Mouse (Mus musculus): ENCODE measurements around the gene Il21r.

Gene Il21r

DNA sequence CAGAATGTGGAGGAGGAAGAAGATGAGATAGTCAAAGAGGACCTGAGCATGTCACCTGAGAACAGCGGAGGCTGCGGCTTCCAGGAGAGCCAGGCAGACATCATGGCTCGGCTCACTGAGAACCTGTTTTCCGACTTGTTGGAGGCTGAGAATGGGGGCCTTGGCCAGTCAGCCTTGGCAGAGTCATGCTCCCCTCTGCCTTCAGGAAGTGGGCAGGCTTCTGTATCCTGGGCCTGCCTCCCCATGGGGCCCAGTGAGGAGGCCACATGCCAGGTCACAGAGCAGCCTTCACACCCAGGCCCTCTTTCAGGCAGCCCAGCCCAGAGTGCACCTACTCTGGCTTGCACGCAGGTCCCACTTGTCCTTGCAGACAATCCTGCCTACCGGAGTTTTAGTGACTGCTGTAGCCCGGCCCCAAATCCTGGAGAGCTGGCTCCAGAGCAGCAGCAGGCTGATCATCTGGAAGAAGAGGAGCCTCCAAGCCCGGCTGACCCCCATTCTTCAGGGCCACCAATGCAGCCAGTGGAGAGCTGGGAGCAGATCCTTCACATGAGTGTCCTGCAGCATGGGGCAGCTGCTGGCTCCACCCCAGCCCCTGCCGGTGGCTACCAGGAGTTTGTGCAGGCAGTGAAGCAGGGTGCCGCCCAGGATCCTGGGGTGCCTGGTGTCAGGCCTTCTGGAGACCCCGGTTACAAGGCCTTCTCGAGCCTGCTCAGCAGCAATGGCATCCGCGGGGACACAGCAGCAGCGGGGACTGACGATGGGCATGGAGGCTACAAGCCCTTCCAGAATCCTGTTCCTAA is 27.3 kb upstream of the Il21r start:
- DNase-seq (ENCODE audit: low read depth, low spot score), result no peak

DNA sequence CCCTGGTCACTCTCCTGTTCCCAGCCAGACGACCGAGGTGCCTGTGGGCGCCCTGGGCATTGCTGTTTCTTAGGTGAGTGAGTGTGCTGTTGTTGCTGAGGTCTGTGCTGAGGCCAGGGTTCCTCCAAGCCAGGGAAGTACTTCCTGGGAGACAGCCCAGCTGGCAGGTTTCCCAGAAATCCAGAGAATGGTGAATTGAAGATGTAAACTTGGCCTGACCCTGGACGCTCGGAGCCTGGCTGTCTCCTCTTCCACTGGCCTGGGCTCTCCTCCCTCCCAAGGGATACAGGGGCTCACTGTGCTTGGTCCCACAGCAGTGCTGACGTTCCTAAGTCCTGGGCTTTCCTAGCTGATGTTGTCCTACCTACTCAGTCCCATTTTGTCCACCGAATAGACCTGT is 26.2 kb upstream of the Il21r start:
- DNase-seq (ENCODE audit: low read depth, low spot score), result no peak

DNA sequence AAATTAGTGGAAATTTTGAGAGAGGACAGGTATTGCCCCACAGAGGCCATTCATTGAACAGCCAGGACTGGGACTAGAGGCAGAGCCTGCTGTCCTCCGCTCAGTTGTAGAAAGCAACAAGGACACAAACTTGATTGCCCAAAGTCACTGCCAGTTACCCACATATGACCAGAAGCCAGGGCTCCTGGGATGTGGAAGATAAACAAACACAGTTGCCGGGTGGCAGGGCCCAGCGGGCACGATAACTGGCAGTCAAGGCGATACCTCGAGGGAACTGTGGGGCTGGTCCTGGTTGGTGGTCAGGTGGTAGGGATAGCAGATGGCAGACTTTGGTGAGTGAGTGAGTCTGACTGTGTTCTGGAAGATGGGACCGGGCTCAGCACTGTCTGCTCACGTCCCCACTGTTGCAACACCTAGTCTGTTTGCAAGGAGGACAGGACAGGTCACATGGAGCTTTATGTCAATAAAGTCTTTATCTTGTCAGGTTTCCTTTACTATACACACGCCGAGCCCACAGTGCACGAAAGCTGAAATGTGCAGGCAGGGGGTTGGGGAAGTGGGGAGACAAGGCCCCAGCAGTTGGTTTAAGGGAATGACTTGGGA is 25.6 kb upstream of the Il21r start:
- DNase-seq (ENCODE audit: low read depth, low spot score), result no peak

DNA sequence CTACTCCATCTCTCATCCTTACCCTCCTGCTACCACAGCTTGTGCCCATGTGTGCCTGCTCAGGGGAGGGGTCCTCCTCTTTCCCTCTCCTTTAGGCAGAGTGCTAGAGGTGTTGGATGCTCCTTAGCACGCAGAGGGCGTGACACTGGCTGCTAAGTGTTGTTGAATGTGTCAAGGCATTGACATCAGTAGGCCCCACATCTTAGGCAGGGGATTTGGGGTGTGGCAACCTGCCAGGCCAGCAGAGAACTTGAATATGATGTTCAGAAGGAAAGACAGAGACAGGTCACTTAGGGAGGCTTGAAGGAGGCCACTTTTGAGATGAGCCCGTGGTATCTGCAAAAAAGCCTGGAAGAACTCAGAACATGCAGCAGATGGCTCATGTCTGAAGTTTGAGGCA is 25.1 kb upstream of the Il21r start:
- no peak for DNase-seq (ENCODE audit: low read depth, low spot score)

DNA sequence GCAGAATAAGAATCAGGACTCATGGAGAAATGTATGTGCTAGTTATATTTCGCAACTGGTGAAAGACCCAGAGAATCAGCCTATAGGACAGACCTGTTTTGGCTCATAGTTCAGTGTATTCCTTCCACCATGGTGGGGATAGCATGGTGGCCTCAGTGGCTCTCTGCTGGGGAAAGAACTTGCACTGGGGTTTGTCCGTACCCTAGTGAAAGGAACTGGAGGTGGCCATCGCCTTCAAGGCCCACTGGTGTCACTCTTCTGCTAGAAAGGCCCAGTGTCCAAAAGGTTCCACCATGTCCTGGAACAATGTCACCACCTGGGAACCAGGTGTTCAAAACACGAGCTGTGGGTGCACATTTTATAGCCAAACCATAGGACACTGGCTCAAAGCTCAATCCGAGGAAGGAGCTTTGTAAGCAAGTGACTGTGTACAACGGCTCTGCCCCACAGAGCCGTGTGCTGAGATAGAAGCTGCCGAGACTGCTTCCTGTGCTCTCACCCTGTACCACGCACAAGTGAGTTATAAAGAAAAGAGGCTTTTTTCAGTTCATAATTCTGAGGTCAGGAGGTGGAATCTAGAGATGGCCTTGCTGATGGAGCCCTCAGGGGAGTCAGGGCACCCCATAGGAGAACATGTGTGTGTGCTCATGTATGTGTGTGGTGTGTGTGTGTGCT is 23.5 kb upstream of the Il21r start:
- DNase-seq (ENCODE audit: low read depth, low spot score), result no peak

DNA sequence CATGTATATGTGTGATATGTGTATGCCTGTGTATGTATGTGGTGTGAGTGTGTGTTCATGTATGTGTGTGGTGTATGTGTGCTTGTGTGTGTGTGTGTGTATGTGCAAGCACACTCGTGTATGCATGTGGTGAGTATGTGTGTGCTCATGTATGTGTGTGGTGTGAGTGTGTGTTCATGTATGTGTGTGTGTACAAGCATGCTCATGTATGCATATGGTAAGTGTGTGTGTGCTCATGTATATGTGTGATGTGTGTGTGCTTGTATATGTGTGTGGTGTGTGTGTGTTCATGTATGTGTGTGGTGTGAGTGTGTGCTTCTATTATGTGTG is 23.0 kb upstream of the Il21r start:
- no peak for DNase-seq (ENCODE audit: low read depth, low spot score)

DNA sequence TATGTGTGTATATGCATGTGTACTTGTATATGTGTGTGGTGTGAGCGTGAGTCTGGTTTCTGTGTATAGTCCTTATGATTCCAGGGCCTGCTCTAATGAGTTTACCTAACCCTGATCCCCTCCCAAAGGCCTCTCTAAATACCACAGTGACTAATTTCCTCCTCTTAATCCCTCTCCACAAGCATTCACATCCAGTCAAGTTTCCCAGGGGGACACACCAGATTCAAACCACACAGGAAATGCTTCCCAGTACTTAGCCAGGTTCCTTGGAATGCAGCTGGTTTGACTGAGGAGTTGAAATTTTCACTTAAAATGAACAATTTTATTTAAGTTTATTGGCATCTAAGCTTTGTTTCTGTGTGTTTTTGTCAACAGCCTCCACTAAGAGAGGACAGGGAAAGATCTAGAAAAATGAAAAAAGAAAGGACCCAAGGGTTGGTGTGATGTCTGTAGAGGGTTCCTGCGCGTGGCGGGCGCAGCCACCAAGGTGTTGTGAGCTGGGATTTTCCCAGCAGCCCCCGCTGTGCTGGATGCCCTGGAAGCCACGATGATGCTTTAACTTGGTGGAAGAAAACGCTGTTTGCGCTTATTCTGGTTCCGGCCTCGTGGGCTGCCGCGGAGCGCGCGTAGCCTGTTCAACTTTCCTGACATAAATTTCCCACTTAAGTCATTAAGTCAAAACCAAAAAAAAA is 22.5 kb upstream of the Il21r start:
- DNase-seq (ENCODE audit: low read depth, low spot score), result no peak

DNA sequence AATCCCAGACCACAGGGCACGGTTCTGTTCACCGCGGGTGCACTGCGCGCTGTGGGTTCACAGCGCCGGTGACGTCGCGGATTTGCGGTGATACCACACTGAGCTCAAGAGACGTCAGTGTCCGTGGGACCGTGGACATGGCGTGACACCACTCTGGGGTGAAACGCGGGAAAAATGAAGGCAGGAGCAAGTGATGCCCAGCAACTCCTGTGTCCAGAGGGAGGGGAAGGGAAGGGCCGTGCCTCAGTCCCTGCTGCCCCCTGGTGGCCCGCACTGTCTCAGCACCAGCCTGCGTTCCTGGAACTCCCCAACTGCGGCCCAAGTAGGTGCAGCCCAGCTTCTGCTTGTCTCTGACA is 21.9 kb upstream of the Il21r start:
- DNase-seq (ENCODE audit: low read depth, low spot score), result peak; percentile 70

DNA sequence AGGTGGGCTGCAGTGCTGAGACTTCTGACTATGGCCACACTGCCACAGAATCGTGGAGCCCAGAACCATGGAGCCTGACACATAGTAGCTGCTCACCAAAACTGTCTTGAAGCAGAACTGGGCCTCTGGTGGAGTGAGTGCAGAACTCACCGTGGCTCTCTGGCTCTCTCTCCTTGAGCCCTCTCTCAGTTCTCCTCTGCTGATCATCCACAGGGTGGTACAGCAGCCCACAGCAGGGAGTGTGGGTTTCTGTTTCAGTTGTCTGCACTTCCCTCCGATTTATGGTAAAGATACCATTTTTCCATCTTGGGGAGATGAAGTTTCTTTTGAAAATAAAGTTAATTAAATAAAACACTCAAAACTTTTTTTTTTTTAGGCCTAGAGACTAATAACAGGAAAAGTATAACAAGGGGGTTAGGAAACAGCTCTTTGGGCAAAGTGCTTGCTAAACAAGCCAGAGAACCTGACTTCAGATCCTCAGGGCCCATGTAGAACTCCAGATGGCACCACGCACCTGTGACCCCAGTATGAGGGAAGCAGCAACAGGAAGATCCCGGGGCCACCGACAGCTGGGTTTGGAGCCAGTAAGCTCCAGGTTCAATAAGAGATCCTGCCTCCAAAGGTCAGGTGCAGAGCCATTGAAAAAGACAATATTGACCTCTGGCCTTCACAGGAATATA is 19.8 kb upstream of the Il21r start:
- no peak for DNase-seq (ENCODE audit: low read depth, low spot score)

DNA sequence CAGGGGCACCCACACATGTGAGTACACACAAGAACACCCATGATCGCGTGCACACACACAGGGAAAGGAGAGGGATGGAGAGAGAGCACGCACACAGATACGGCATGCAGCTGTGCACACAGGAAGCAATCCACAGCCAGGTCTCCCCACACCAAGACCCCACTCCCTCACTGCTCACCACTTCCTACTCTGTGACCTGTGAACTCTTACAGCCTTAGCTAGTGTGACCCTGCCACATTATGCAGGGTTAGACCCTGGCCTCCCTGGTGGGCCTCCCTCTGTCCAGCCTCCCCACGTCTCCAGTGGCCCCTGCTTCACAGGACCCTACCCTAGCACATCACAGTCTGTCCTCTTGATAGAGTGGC is 19.2 kb upstream of the Il21r start:
- DNase-seq (ENCODE audit: low read depth, low spot score), result no peak

DNA sequence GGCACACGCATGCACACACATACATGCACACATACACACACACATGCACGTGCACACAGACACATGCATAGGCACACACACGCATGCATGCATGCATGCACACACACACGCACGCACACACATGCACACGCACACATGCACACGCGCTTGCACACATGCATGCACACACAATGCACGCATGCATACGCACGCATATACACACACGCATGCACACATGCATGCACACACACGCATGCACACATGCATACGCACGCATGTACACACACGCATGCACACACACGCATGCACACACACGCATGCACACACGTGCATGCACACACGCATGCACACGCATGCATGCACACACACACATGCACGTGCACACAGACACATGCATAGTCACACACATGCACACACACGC is 16.9 kb upstream of the Il21r start:
- DNase-seq (ENCODE audit: low read depth, low spot score), result no peak

DNA sequence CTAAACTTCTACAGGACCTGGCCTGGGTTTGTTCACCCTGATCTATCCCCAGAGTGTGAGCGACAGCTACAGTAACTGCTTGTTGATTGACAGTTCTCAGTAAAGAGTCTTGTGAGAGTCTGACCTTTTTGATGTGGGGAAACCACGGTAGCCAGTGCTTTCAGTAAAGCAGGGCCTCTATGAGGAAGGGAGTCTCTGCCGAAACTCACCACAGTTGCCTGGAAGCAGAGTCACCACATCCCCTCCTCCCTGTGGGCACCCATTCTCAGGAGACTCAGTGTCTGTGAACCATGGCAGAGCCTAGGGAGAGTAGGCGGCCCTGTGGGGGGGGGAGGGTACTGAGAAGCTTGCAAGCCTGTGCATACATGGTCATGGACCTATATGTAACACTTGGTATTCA is 14.5 kb upstream of the Il21r start:
- DNase-seq (ENCODE audit: low read depth, low spot score), result no peak

DNA sequence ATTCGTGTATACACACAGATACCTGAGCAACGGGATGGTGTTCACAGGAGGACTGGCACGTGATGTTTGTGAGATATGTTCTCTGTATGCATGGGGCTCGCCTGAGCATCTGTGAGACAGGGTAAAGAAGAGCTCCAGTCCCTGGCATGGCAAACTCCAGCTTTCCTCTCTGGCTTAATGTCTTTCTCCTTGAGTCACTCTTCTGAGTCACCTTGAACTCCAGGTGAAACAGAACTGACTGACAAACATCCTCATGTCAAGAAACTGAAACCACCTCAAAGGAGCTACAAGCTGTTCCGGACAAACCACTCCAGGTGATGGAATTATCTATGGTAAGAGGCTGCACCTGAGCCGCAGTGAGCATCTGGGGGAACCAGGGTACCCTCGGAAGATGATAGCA is 13.3 kb upstream of the Il21r start:
- no peak for DNase-seq (ENCODE audit: low read depth, low spot score)

DNA sequence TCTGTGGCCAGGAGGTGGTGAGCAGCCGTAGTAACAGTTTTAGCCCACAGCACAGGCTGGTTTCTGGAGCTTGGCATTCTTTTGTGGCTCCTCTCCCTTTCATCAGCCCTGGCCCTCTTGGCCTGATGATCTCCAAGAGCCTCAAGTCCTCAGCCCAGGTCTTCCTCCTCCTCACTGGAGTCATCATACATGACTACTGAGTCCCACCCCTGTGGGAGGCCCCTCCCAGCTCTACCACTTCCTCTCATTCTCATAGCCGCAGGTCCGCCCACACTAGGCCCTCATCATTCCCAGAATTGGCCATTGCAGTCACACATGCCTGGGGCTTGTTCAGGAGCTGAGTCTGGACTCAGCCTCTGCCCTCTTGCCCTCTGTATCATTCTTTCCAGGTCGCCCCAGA is 9.4 kb upstream of the Il21r start:
- DNase-seq (ENCODE audit: low read depth, low spot score), result no peak

DNA sequence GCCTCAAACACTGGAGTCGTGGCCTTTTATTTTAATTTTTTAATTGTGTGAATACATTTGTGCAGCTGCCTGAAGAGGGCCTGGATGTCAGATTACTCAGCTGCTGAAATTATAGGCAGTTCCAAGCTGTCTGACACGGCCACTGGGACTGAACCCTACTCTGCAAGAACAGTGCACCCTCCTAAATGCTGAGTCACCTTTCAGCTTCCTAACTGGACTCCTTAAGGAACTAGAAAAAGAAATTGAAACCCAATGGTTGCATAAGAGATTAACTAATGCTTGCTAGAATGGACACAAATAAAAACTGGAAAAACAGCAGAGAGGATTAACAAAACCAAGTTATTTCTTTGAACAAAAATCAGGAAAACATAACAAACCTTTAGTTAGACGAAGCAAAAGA is 6.8 kb upstream of the Il21r start:
- no peak for DNase-seq (ENCODE audit: low read depth, low spot score)

DNA sequence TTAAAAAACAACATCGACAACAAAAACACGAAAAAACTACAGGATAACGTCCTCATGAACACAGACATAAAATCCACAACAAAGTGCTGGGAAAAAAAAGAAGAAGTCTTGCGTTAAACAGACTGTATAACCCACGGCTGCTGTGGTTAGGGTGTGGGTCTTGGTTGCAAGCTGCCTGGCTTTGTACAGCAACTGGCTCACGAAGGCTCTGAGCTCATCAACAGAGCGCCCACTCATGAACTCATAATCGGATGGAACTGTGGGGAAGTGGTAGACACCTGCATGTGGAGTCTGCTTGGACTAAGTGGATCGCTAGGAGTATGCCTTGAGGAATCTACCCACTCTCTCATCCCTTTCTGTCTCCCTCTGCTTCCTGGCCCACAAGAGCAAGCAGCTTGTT is 6.1 kb upstream of the Il21r start:
- no peak for DNase-seq (ENCODE audit: low read depth, low spot score)

DNA sequence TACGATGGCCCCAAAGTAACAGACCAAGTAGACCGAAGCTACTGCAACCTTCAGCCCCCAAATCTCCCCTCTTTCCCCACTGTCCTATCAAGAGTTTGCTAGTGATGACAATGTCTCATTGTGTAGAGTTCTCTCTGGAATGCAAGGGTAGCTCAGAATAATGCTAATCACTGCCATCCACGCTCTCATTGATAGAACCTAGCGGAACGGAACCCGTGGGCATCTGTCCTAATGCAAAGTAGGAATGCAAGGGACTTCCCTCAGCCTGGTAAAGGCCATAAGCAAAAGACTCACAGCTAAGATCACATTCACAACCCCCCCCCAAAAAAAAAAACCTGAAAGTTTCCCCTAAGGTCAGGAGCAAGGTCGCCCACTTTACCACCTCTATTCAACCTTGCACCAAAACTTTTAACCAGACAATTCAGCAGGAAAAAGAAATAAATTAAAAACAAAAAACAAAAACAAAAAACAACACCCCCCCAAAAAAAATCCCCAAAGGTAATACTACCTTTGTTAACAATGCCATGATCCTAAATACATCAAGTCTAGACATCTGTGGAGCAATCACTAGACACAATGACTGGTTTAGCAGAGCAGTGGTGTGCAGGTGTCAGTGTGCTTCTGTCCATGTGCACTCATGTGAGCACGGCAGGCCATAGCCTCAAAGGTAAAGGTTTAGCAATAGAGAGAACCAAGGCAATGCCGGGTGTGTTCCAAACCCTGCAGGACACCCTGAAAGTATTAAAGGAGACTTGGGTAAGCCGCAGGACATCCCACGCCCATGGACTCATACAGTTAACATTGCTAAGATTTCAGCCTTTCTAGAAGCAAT is 5.5 kb upstream of the Il21r start:
- DNase-seq (ENCODE audit: low read depth, low spot score), result no peak

DNA sequence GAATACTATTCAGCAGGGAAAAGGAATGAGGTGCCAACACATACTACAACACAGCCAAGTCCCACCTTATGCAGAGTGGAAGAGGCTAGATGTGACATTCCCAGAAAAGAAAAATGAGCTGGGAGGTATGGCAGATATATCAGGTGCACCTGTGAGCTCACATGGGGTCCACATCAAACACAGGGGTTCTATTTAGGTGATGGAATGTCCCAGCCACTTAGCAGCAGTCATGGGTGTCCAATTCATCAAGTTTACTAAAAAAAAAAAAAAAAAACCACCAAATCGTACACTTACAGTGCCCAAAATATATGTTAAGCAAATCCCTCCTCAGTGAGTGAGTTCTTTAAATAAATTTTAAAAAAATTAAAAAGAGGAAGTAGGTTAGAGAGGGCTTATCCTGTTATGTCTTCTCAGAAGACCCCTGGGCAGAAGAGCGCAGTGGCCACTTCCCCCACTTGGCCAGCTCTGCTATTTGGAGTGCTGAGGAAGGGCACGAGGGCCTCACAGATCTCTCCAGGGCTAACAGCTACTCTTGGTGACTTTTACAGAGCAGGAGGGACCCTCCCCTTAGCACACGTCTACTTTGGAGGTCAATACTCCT is 3.8 kb upstream of the Il21r start:
- no peak for DNase-seq (ENCODE audit: low read depth, low spot score)

DNA sequence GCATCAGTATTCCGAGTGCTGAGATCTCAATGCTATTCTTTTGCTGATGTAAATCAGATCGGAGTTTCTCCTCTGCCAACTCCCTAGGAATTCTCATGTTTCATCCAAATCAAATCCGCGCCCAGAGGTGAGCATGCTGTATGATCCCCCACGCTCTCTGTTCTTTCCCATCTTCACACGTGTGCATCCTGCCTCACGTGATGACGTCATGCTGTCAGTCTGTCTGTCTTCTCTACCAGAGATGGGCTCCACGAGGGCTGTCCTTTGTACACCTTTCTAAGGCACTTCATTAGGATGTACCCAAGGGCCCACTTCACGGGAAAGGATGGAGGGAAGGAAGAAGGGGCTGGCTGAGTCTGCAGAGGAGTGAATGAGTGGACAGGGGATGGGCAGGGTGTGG is 3.1 kb upstream of the Il21r start:
- DNase-seq (ENCODE audit: low read depth, low spot score), result no peak

DNA sequence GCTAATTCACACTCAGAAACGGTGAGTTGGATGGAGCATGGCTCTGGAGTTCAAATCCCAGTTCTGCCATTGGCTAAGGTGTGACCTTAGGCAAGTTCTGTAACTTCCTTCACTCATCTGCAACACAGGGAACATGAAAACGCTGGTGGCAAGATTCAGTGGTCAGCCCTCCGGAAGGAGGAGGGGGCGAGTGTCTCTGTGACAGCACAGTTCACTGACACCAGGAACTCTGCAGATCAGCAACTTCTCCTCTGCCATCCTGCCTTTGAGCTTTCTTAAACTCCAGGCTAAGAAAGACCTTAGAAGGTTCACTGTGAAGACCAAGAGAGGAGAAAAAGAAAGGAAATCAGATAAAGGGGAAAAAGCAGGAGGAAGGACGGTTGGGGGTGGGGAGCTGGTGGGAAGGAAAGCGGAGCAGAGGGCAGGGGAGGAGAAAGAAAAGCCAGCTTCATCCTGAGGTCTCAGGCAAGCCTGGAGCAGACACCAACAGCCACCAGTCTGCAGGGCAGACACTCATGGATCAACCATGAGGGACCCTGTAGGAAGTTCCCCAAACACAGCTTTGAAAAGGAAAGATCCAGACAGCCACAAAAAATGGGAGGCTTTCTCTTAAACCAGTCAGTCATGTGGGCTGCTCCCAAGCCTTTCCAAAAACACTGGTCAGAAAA is 2.5 kb upstream of the Il21r start:
- no peak for DNase-seq (ENCODE audit: low read depth, low spot score)
